Mouse (Mus musculus) forebrain, postnatal 0 days (tissue): ENCODE measurements around the gene Fga. TPM values are rescaled to one million over a fixed set of nuclear protein-coding genes. Genes with fewer than 3 reads are reported as not detected.

ENCODE experiments used
- ATAC-seq: fragments of 200-750 bp; cut with Nextera tagmentation; 2 replicates; pipeline ENCODE4 v1.8.0; 2017; ENCODE audit warnings: mild to moderate bottlenecking, moderate library complexity
- DNase-seq: peaks from one replicate; pipeline ENCODE4 v3.0.0-alpha.2; 2015
- H3K27ac ChIP-seq: fragments of 300-500 bp; sonication (generic); 2 replicates; pipeline ENCODE4 v1.5.1; 2014; ENCODE audit warnings: low read depth, mild to moderate bottlenecking, antibody characterized with exemption, low read length, moderate library complexity, mixed read lengths
- H3K27me3 ChIP-seq: fragments of 300-500 bp; sonication (generic); 2 replicates; pipeline ENCODE4 v1.6.1; 2014; ENCODE audit warnings: mild to moderate bottlenecking, low read length, mixed read lengths; ENCODE audit not compliant: insufficient read depth
- H3K36me3 ChIP-seq: fragments of 300-500 bp; sonication (generic); 2 replicates; pipeline ENCODE4 v1.6.1; 2014; ENCODE audit warnings: mild to moderate bottlenecking, moderate library complexity; ENCODE audit not compliant: insufficient read depth
- H3K4me1 ChIP-seq: fragments of 300-500 bp; sonication (generic); 2 replicates; pipeline ENCODE4 v1.6.1; 2014; ENCODE audit warnings: antibody characterized with exemption; ENCODE audit not compliant: insufficient read depth
- H3K4me2 ChIP-seq: fragments of 300-500 bp; sonication (generic); 2 replicates; pipeline ENCODE4 v1.6.1; 2014; ENCODE audit warnings: low read depth, mild to moderate bottlenecking, moderate library complexity
- H3K4me3 ChIP-seq: fragments of 300-500 bp; sonication (generic); 2 replicates; pipeline ENCODE4 v1.5.1; 2014; ENCODE audit warnings: low read depth, low read length, mixed read lengths
- H3K9ac ChIP-seq: fragments of 300-500 bp; sonication (generic); 2 replicates; pipeline ENCODE4 v1.6.1; 2014; ENCODE audit warnings: mild to moderate bottlenecking
- H3K9me3 ChIP-seq: fragments of 300-500 bp; sonication (generic); 2 replicates; pipeline ENCODE4 v1.6.1; 2016; ENCODE audit warnings: low read length
- CTCF ChIP-seq: sonication (generic); IDR thresholded peaks from 2 replicates; pipeline ENCODE4 v1.5.1; 2016; ENCODE audit warnings: antibody characterized with exemption, control low read depth, low read depth
- WGBS: fragments of 180-500 bp; shearing (Covaris S2); extraction: QIAGEN DNeasy Blood & Tissue Kit; methylation state at CpG from one replicate; pipeline ENCODE4 v1.1.7; 2014; 5-methylcytosine and 5-hydroxymethylcytosine counted together
- polyA plus RNA-seq: library from polyadenylated mRNA; unstranded; fragments of >200 nt; fragmentation: Nextera tagmentation; extraction: Ambion mirVana; gene quantifications from 2 replicates; pipeline ENCODE4 v1.2.1, GENCODE M21; 2015
- total RNA-seq: library from RNA; depleted of rRNA; stranded (reverse); fragments of >200 nt; gene quantifications from 2 replicates; pipeline ENCODE4 v1.2.3, GENCODE M21; 2014

Fga gene
- total and polyA plus RNA-seq, 2 experiments from 2014 or later = 0.10 TPM; not detected in 1

DNA sequence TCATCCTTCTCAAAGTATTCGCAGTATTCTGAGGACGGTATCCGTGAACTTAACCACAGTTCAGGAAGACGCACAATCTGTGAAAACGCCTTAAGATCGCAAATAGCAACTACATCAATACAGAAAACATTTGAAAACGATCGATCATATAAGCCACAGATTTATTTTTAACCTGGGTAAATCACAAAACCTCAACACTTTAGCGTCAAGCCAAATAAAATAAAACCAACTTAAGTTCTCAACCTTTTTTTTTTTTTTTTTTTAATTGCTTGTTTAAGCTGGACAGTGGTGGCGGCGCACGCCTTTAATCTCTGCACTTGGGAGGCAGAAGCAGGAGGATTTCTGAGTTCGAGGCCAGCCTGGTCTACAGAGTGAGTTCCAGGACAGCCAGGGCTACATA lies 28.9 kb downstream of the Fga start:
- 47% methylated on average over 13 of the region's 13 CpGs for WGBS
- H3K9me3 ChIP-seq = no peaks in the 10 kb centered on the region
- DNase-seq (no peak), ATAC-seq (no peak)
- peaks cover 8% of the 10 kb centered on the region for H3K4me1 ChIP-seq
- H3K9ac ChIP-seq = no peak overlapping the region
- peaks cover 18% of the 10 kb centered on the region for H3K36me3 ChIP-seq
- no peak overlapping the region for H3K27ac ChIP-seq
- H3K27me3 ChIP-seq = no peaks in the 10 kb centered on the region
- peak overlapping the region; percentile 72 for H3K4me3 ChIP-seq
- no peak for TF ChIP-seq CTCF
- peak overlapping the region; percentile 77 for H3K4me2 ChIP-seq

DNA sequence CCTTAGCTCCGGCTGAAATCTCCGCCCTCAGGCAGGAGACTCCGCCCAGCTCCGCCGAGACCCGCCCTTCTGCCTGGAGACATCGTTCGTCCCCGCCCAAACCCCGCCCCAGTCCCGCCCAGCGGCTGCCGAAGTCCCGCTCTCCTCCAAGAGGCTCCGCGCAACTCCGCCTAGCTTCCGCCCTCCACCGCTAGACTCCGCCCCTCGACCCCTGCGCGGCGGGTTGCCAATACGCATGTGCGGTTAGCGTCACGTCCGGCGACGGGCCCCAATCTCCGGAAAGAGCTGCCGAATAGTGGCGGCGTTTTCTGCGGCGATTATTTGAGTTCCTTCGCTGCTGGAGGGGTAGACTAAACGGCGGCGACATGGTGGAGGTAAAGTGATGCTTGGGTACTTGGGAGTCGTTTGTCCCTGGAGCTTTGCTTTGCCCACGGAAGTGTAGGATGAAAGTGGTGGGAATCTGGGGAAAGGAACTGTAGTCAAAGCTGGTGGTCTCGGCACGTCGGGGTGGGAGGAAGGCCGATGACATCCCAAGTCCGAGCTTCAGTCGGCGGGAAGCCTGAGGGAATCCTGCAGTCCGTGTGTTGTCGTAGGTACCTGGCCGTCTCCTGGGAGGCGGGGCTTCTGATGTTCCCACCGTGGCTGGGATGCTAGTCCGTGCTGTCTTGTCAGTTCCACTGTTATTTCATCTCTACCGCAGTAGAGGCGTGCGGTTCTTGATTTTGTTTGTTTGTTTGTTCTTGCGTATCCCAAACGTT lies 29.6 kb downstream of the Fga start, which contains the start of gene Plrg1:
Gene Plrg1, plus strand, starts transcription at position 242 of the 758 bp plus-strand sequence.
- Histone ChIP-seq H3K9ac (peak within 1 kb of the TSS; percentile 74), H3K27ac (peak within 1 kb of the TSS; percentile 78), H3K9me3 (no peaks in the 10 kb centered on the region), H3K4me2 (peak within 1 kb of the TSS; percentile 77), H3K27me3 (no peaks in the 10 kb centered on the region), H3K4me1 (peaks cover 8% of the 10 kb centered on the region), H3K36me3 (peaks cover 25% of the 10 kb centered on the region), H3K4me3 (peak within 1 kb of the TSS; percentile 72)
- peak; percentile 99 for ATAC-seq
- 2% methylated on average over 61 of the region's 61 CpGs for WGBS
- peak; percentile 50 for TF ChIP-seq CTCF
- DNase-seq = peak; percentile 99

DNA sequence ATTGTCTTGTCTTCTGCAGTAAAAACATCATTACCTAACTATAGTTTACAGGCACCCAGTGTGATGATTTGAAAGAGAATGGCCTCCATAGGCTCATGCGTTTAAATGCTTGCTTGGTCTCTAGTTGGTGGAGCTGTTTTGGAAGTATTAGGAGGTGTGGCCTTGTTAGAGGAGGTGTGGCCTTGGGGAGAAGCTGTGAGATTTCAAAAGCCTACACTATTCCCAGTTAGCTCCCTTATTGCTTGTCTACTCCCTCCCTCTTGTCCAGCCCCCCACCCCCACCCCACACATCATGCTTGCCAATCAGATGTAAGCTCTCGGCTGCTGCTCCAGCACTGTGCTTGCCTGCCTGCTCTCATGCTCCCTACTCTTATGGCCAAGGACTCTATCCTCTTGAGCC lies 31.2 kb downstream of the Fga start:
- no peak for ATAC-seq
- WGBS = 96% methylated on average over 2 of the region's 2 CpGs

DNA sequence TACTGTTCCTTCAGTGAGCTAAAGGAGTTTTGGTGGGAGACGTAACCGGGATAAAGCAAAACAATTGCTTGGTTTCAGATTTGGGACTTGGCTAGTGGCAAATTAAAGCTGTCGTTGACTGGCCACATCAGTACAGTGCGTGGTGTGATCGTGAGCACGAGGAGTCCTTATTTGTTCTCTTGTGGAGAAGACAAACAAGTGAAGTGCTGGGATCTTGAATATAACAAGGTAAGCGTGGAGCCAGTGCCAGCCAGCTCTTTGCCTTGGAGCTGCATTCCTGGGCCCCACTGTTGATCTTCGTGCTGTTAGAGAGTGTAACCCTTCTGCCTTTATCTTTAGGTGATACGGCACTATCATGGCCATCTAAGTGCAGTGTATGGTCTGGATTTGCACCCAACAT lies 42.0 kb downstream of the Fga start:
- TF ChIP-seq CTCF = no peak
- Histone ChIP-seq H3K9me3 (no peaks in the 10 kb centered on the region), H3K9ac (no peak overlapping the region), H3K27me3 (no peaks in the 10 kb centered on the region), H3K27ac (no peak overlapping the region), H3K4me2 (no peak overlapping the region), H3K4me1 (no peaks in the 10 kb centered on the region), H3K4me3 (no peak overlapping the region), H3K36me3 (peaks cover 74% of the 10 kb centered on the region)
- DNase-seq = no peak
- ATAC-seq = no peak
- 94% methylated on average over 9 of the region's 9 CpGs for WGBS

More for the DNA sequence above, 31.2 kb downstream of the Fga start:
- H3K27me3 ChIP-seq = no peaks in the 10 kb centered on the region
- DNase-seq = no peak
- peaks cover 41% of the 10 kb centered on the region for H3K36me3 ChIP-seq
- no peak for TF ChIP-seq CTCF
- H3K4me3 ChIP-seq = no peak overlapping the region
- H3K27ac ChIP-seq = no peak overlapping the region
- no peak overlapping the region for H3K4me2 ChIP-seq
- peaks cover 8% of the 10 kb centered on the region for H3K4me1 ChIP-seq
- H3K9ac ChIP-seq = no peak overlapping the region
- H3K9me3 ChIP-seq = no peaks in the 10 kb centered on the region

DNA sequence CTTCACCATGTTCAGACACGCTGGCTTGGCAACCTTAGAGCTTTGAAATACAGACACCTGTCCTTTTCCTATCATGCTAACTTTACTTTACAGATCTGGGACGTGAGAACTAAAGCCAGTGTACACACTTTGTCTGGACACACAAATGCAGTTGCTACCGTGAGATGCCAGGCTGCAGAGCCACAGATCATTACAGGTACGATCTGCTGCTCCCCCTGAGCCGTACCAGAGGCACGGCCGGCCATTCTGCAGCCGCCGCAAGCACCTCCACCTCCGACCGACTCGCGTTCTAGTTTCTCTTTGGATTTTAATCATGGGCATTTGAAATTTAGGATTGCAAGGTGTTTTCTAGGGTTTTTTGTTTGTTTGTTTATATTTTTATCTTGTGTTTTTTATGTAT lies 43.0 kb downstream of the Fga start:
- TF ChIP-seq CTCF = no peak
- Histone ChIP-seq H3K4me1 (no peaks in the 10 kb centered on the region), H3K4me3 (no peak overlapping the region), H3K9me3 (no peaks in the 10 kb centered on the region), H3K27ac (no peak overlapping the region), H3K36me3 (peaks cover 79% of the 10 kb centered on the region), H3K27me3 (no peaks in the 10 kb centered on the region), H3K4me2 (no peak overlapping the region), H3K9ac (no peak overlapping the region)
- DNase-seq (no peak), ATAC-seq (no peak)
- WGBS = 97% methylated on average over 13 of the region's 13 CpGs

DNA sequence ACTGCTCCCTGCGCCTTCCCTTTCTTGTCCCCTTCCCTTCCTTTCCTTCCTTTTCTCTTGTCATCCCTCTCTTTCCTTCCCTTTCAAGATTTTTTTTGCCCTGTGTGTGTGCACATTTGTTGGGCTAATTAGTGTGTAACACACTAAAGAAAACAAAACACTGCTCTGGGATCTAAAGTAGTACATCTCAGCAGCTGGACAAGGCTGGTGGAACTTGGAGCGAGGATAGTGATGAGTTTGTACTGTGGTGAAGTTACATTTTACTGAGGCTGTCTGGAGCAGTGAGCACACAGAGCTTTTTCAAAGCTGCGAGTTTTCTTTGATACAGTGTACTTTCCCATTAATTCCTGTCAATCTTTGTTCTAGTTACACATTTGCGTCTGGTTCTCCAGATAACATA lies 44.4 kb downstream of the Fga start:
- ATAC-seq (no peak), DNase-seq (no peak)
- 87% methylated on average over 4 of the region's 4 CpGs for WGBS
- no peak overlapping the region for H3K4me2 ChIP-seq
- no peaks in the 10 kb centered on the region for H3K27me3 ChIP-seq
- H3K36me3 ChIP-seq = peaks cover 79% of the 10 kb centered on the region
- no peak overlapping the region for H3K27ac ChIP-seq
- TF ChIP-seq CTCF = no peak
- no peaks in the 10 kb centered on the region for H3K4me1 ChIP-seq
- no peak overlapping the region for H3K9ac ChIP-seq
- no peak overlapping the region for H3K4me3 ChIP-seq
- no peaks in the 10 kb centered on the region for H3K9me3 ChIP-seq

DNA sequence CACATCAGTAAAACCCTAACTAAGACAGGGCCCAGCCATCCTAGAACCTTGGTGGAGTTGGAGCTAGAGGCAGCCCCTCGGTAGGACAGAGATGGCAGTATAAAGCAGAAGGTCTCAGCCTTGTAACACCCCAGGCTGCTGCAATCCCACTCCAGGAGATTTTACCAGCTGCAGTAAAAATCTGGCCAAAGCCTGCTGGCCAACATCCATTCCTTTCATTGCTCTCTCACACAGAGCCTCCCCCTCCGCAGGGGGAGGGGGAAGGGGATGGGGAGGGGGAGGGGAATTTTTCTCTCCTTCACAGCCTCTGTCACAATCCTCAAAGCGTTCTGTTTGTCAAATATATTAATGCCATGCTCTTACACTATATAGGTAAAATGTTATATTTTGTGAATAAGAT lies 50.7 kb downstream of the Fga start:
- H3K36me3 ChIP-seq = peaks cover 23% of the 10 kb centered on the region
- H3K4me2 ChIP-seq = no peak overlapping the region
- H3K4me1 ChIP-seq = peaks cover 4% of the 10 kb centered on the region; the same call in 1 of the 2 replicates
- H3K27ac ChIP-seq = no peak overlapping the region
- ATAC-seq (peak; percentile 47), DNase-seq (peak; percentile 57)
- no peak overlapping the region for H3K9ac ChIP-seq
- 24% methylated on average over 3 of the region's 3 CpGs for WGBS
- H3K9me3 ChIP-seq = no peaks in the 10 kb centered on the region
- no peak overlapping the region for H3K4me3 ChIP-seq
- no peak for TF ChIP-seq CTCF
- H3K27me3 ChIP-seq = no peaks in the 10 kb centered on the region
